Comparison of ENCODE assay signal across 8 mouse cellular contexts in the genomic region with DNA sequence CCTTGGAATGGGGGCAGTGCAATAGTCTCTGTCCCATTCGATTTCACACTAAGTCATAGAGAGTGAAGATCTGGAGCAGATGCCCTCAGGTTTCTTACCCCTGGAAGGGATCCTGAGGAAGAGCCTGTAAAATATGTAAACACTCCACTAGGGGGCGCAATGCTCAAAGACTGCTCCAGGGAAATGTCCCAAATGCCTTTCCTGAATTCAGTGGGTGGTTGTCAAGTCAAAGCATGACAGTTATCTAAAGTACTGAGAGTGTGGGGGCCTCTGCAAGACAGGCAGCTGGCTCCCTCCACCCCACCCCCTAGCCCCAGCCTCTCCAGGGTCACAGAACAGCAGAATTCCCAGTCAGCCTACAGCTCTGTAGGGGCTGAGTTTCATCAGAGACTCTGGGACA. TPM values are rescaled to one million over a fixed set of nuclear protein-coding genes. Genes with fewer than 3 reads are reported as not detected.
DNase-seq lines count a peak whose midpoint lies in the region; ATAC-seq and TF ChIP-seq lines count a peak whose summit lies in the region.

No protein-coding gene starts in this region.

- no peak for TF ChIP-seq POLR2A in brain, embryonic 14.5 days (IDR thresholded peaks at IDR 0.05; ENCODE audit: borderline replicate concordance, extremely low read depth, insufficient read depth, insufficient read length, poor library complexity, severe bottlenecking)

- no peak overlapping the region for H3K27ac ChIP-seq in forebrain, postnatal 0 days (ENCODE audit: low read depth, low read length)
- H3K27ac ChIP-seq in forebrain, embryonic 16.5 days (ENCODE audit: low read length), result no peak overlapping the region
- no peak overlapping the region for H3K27ac ChIP-seq in liver, embryonic 14.5 days
- H3K27ac ChIP-seq in liver, embryonic 12.5 days, result no peak overlapping the region
- H3K27ac ChIP-seq in midbrain, embryonic 14.5 days (replicated peaks; ENCODE audit: low read depth, low read length), result no peak overlapping the region

- no peak overlapping the region for H3K9ac ChIP-seq in forebrain, postnatal 0 days
- no peak overlapping the region for H3K9ac ChIP-seq in forebrain, embryonic 16.5 days (replicated peaks; ENCODE audit: low read depth, low read length)
- no peak overlapping the region for H3K9ac ChIP-seq in liver, embryonic 14.5 days (replicated peaks)
- H3K9ac ChIP-seq in liver, embryonic 12.5 days, result no peak overlapping the region
- no peak overlapping the region for H3K9ac ChIP-seq in midbrain, embryonic 14.5 days (replicated peaks; ENCODE audit: low read length)

- TF ChIP-seq CTCF in forebrain, postnatal 0 days (IDR thresholded peaks at IDR 0.05; ENCODE audit: low read depth), result peak; percentile 57
- TF ChIP-seq CTCF in liver, embryonic 14.5 days (IDR thresholded peaks at IDR 0.05; ENCODE audit: low read depth), result peak; percentile 58
- TF ChIP-seq CTCF in brain, embryonic 14.5 days (IDR thresholded peaks at IDR 0.05; ENCODE audit: borderline replicate concordance, extremely low read depth, insufficient read depth, insufficient read length), result peak; percentile 58; the same call in 1 of the 2 replicates

- H3K36me3 ChIP-seq in forebrain, postnatal 0 days (ENCODE audit: insufficient read depth), result no peaks in the 10 kb centered on the region
- H3K36me3 ChIP-seq in forebrain, embryonic 16.5 days (ENCODE audit: control insufficient read depth, insufficient read depth), result no peaks in the 10 kb centered on the region
- no peaks in the 10 kb centered on the region for H3K36me3 ChIP-seq in liver, embryonic 14.5 days (replicated peaks; ENCODE audit: control insufficient read depth, insufficient read depth, low read depth)
- H3K36me3 ChIP-seq in liver, embryonic 12.5 days, result no peaks in the 10 kb centered on the region
- H3K36me3 ChIP-seq in midbrain, embryonic 14.5 days (ENCODE audit: control insufficient read depth, insufficient read depth, low read length), result no peaks in the 10 kb centered on the region

- H3K27me3 ChIP-seq in forebrain, postnatal 0 days (ENCODE audit: insufficient read depth, low read length), result no peaks in the 10 kb centered on the region; the same call in 1 of the 2 replicates
- H3K27me3 ChIP-seq in forebrain, embryonic 16.5 days (replicated peaks; ENCODE audit: control insufficient read depth, insufficient read depth, low read length), result no peaks in the 10 kb centered on the region
- no peaks in the 10 kb centered on the region for H3K27me3 ChIP-seq in liver, embryonic 14.5 days (ENCODE audit: control insufficient read depth, insufficient read depth, low read length)
- H3K27me3 ChIP-seq in liver, embryonic 12.5 days (replicated peaks), result no peaks in the 10 kb centered on the region
- H3K27me3 ChIP-seq in midbrain, embryonic 14.5 days (ENCODE audit: control insufficient read depth, insufficient read depth, low read length), result no peaks in the 10 kb centered on the region

- 29% methylated on average over 2 of the region's 2 CpGs for WGBS in forebrain, postnatal 0 days
- WGBS in forebrain, embryonic 16.5 days, result 33% methylated on average over 2 of the region's 2 CpGs
- 17% methylated on average over 2 of the region's 2 CpGs for WGBS in liver, embryonic 14.5 days (ENCODE audit: insufficient replicate concordance)
- WGBS in liver, embryonic 12.5 days (ENCODE audit: insufficient replicate concordance), result 17% methylated on average over 2 of the region's 2 CpGs
- 31% methylated on average over 2 of the region's 2 CpGs for WGBS in midbrain, embryonic 14.5 days

- no peak for TF ChIP-seq EP300 in liver, embryonic 14.5 days (IDR thresholded peaks at IDR 0.05; ENCODE audit: low read depth)

- no peak overlapping the region for H3K4me2 ChIP-seq in forebrain, postnatal 0 days (ENCODE audit: low read depth)
- no peak overlapping the region for H3K4me2 ChIP-seq in forebrain, embryonic 16.5 days (ENCODE audit: low read length)
- no peak overlapping the region for H3K4me2 ChIP-seq in liver, embryonic 14.5 days (ENCODE audit: low read depth)
- H3K4me2 ChIP-seq in liver, embryonic 12.5 days, result no peak overlapping the region
- no peak overlapping the region for H3K4me2 ChIP-seq in midbrain, embryonic 14.5 days (ENCODE audit: low read length)

- no peak for ATAC-seq in forebrain, postnatal 0 days
- ATAC-seq in forebrain, embryonic 16.5 days, result no peak
- ATAC-seq in liver, embryonic 14.5 days (ENCODE audit: insufficient read depth), result no peak
- no peak for ATAC-seq in liver, embryonic 12.5 days
- ATAC-seq in midbrain, embryonic 14.5 days (ENCODE audit: low FRiP score, low TSS enrichment), result no peak

- no peaks in the 10 kb centered on the region for H3K9me3 ChIP-seq in forebrain, postnatal 0 days (ENCODE audit: low read length)
- H3K9me3 ChIP-seq in forebrain, embryonic 16.5 days (ENCODE audit: control insufficient read depth, low read length), result no peaks in the 10 kb centered on the region
- H3K9me3 ChIP-seq in liver, embryonic 14.5 days (ENCODE audit: control insufficient read depth, low read length), result no peaks in the 10 kb centered on the region
- H3K9me3 ChIP-seq in liver, embryonic 12.5 days (replicated peaks), result no peaks in the 10 kb centered on the region
- no peaks in the 10 kb centered on the region for H3K9me3 ChIP-seq in midbrain, embryonic 14.5 days (ENCODE audit: control insufficient read depth, low read length)

- H3K4me1 ChIP-seq in forebrain, postnatal 0 days (ENCODE audit: insufficient read depth), result no peaks in the 10 kb centered on the region; the same call in 1 of the 2 replicates
- peaks cover 13% of the 10 kb centered on the region for H3K4me1 ChIP-seq in forebrain, embryonic 16.5 days (replicated peaks; ENCODE audit: control insufficient read depth, insufficient read depth, low read length)
- H3K4me1 ChIP-seq in liver, embryonic 14.5 days (replicated peaks; ENCODE audit: control insufficient read depth in 2 of 2, insufficient read depth in 2 of 2, low read length in 1 of 2), result no peaks in the 10 kb centered on the region
- H3K4me1 ChIP-seq in liver, embryonic 12.5 days, result no peaks in the 10 kb centered on the region
- no peaks in the 10 kb centered on the region for H3K4me1 ChIP-seq in midbrain, embryonic 14.5 days (ENCODE audit: control insufficient read depth, insufficient read depth, low read length)

- DNase-seq in forebrain, postnatal 0 days, result peak; percentile 22
- no peak for DNase-seq in liver, embryonic 14.5 days (ENCODE audit: low read depth in 3 of 3, low spot score in 3 of 3)
- peak; percentile 41 for DNase-seq in brain, embryonic 14.5 days (ENCODE audit: low read depth)
- peak; percentile 59 for DNase-seq in midbrain, embryonic 14.5 days
- DNase-seq in right cerebral cortex, postnatal 36 days (ENCODE audit: low spot score in 2 of 2), result no peak
- DNase-seq in ovary, postnatal 36 days (ENCODE audit: low spot score), result no peak

- H3K4me3 ChIP-seq in forebrain, postnatal 0 days (ENCODE audit: low read depth, low read length), result no peak overlapping the region
- H3K4me3 ChIP-seq in forebrain, embryonic 16.5 days (replicated peaks; ENCODE audit: low read length), result no peak overlapping the region
- H3K4me3 ChIP-seq in liver, embryonic 14.5 days (ENCODE audit: insufficient read depth in 1 of 2, low read depth in 2 of 2, low read length in 2 of 2), result no peak overlapping the region
- H3K4me3 ChIP-seq in liver, embryonic 12.5 days, result no peak overlapping the region
- H3K4me3 ChIP-seq in midbrain, embryonic 14.5 days (replicated peaks; ENCODE audit: low read depth, low read length), result no peak overlapping the region

RNA-seq across cellular contexts. Expression of gene Slco4a1, which starts 27.7 kb away (rescaled TPM):
- total RNA-seq in forebrain, postnatal 0 days (2014; rRNA removed), result 1.8 TPM in 2 replicates
- 1.3 and 1.6 TPM in 2 replicates for polyA plus RNA-seq in forebrain, postnatal 0 days (2015; fragmentation: Nextera tagmentation; extraction: Ambion mirVana)
- 1.3 and 1.5 TPM in 2 replicates for polyA plus RNA-seq in forebrain, embryonic 16.5 days (2015; fragmentation: Nextera tagmentation; extraction: Ambion mirVana)
- polyA plus RNA-seq in liver, embryonic 14.5 days (2012; rRNA removed), result 0.65 and 0.69 TPM in 2 replicates
- polyA plus RNA-seq in liver, embryonic 14.5 days (2014; fragmentation: Nextera tagmentation; extraction: Ambion mirVana), result 0.28 and 0.53 TPM in 2 replicates
- 1.0 and 1.4 TPM in 2 replicates for polyA plus RNA-seq in liver, embryonic 12.5 days (2016; fragmentation: Nextera tagmentation; extraction: Ambion mirVana)
- 2.1 and 2.7 TPM in 2 replicates for polyA plus RNA-seq in brain, embryonic 14.5 days (2012; rRNA removed)
- polyA plus RNA-seq in midbrain, embryonic 14.5 days (2014; fragmentation: Nextera tagmentation; extraction: Ambion mirVana), result 1.0 and 1.1 TPM in 2 replicates

Comparison
In these comparisons a context has a peak if more than half of its experiments do, and no peak if none do; other contexts are left out.
1. DNase-seq: peak in forebrain, postnatal 0 days (single experiment), brain, embryonic 14.5 days (single experiment) and midbrain, embryonic 14.5 days (single experiment); none in liver, embryonic 14.5 days (0 of 3), right cerebral cortex, postnatal 36 days (0 of 2) and ovary, postnatal 36 days (single experiment).
2. Peak in every context shown above with its lines, with median percentiles within 50 percentile points of each other: CTCF ChIP-seq.